In the genomic region with DNA sequence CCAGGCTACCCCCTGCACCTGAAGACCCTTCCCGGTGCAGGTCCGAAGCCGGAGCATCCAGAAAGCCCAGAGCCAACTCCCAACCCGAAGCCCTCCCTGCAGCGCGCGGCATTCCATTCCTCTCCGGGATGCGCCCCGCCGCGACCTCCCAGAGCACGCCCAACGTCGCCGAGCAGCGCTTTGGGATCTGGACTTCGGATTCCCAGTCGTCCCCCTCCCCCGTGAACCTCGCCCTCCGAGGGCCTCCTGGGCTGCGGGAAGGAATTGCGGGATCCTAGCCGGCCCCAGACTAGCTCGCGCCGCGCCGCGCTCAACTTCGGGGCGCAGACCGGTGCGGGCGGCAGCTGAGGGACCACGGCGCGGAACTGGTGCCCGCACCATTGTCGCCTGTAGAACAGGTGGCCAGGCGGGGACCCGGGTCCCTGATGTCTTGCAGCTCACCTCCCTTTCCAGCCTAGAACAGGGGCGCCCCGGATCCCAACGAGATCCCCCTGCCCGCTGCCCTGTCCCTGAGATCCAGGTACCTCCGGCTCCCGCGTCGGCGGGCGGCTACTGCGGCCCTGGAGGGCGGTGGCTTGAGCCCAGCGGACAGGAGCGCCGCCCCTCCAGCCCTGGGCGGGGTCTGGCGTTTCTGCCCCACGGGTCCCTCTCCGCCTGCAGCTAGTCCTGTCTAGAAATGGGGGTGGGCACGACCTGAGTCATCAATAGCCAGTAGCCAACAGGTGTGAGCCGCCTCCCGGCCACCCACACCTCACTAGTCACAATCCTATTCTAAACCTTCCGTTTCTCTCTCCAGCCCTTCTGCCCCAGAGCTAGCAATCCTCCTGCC, we compare ENCODE assay signal across 7 mouse cellular contexts. TPM values are rescaled to one million over a fixed set of nuclear protein-coding genes. Genes with fewer than 3 reads are reported as not detected.
DNase-seq lines count a peak whose midpoint lies in the region; ATAC-seq lines count a peak whose summit lies in the region.

A gene (minus strand): TSS at position 599 of the 829 bp plus-strand sequence.

- peaks cover 4% of the 10 kb centered on the region; the same call in 1 of the 2 replicates for H3K4me1 ChIP-seq in embryonic facial prominence, embryonic 14.5 days (ENCODE audit: control insufficient read depth, insufficient read depth, low read length)
- peaks cover 13% of the 10 kb centered on the region for H3K4me1 ChIP-seq in heart, embryonic 13.5 days
- H3K4me1 ChIP-seq in kidney, embryonic 16.5 days (ENCODE audit: insufficient read depth, low read length), result peaks cover 13% of the 10 kb centered on the region; the same call in 1 of the 2 replicates
- H3K4me1 ChIP-seq in stomach, embryonic 16.5 days (ENCODE audit: control insufficient read depth, insufficient read depth, low read length), result 0 out of 2 replicates have a peak, but pooled peaks cover 3% of the 10 kb centered on the region

- H3K27me3 ChIP-seq in embryonic facial prominence, embryonic 14.5 days (replicated peaks; ENCODE audit: control insufficient read depth, insufficient read depth, low read length), result peaks cover 37% of the 10 kb centered on the region
- peaks cover 65% of the 10 kb centered on the region for H3K27me3 ChIP-seq in heart, embryonic 13.5 days (replicated peaks)
- peaks cover 16% of the 10 kb centered on the region for H3K27me3 ChIP-seq in kidney, embryonic 16.5 days (ENCODE audit: insufficient read depth, low read length)
- no peaks in the 10 kb centered on the region for H3K27me3 ChIP-seq in stomach, embryonic 16.5 days (ENCODE audit: control insufficient read depth, insufficient read depth, low read length)

- H3K9me3 ChIP-seq in embryonic facial prominence, embryonic 14.5 days (ENCODE audit: control insufficient read depth, low read length), result no peaks in the 10 kb centered on the region
- H3K9me3 ChIP-seq in heart, embryonic 13.5 days, result peaks cover 4% of the 10 kb centered on the region; the same call in 1 of the 2 replicates
- no peaks in the 10 kb centered on the region for H3K9me3 ChIP-seq in kidney, embryonic 16.5 days (ENCODE audit: low read length)
- peaks cover 4% of the 10 kb centered on the region; the same call in 1 of the 2 replicates for H3K9me3 ChIP-seq in stomach, embryonic 16.5 days (replicated peaks; ENCODE audit: control insufficient read depth, low read length)

- H3K9ac ChIP-seq in embryonic facial prominence, embryonic 14.5 days (ENCODE audit: low read depth, low read length), result peak within 1 kb of the TSS; percentile 60
- H3K9ac ChIP-seq in heart, embryonic 13.5 days, result peak within 1 kb of the TSS; percentile 73
- H3K9ac ChIP-seq in kidney, embryonic 16.5 days (replicated peaks; ENCODE audit: low read length), result peak within 1 kb of the TSS; percentile 79
- peak within 1 kb of the TSS; percentile 78 for H3K9ac ChIP-seq in stomach, embryonic 16.5 days (ENCODE audit: low read length)

- no peak within 1 kb of the TSS for H3K27ac ChIP-seq in embryonic facial prominence, embryonic 14.5 days (replicated peaks; ENCODE audit: low read depth, low read length)
- no peak within 1 kb of the TSS for H3K27ac ChIP-seq in heart, embryonic 13.5 days (replicated peaks)
- peak within 1 kb of the TSS; percentile 65 for H3K27ac ChIP-seq in kidney, embryonic 16.5 days (ENCODE audit: low read length)
- 0 out of 2 replicates have a peak within 1 kb of the TSS, but pooled peaks have one; percentile 15 for H3K27ac ChIP-seq in stomach, embryonic 16.5 days (ENCODE audit: low read length)

- peak within 1 kb of the TSS; percentile 53 for H3K4me3 ChIP-seq in embryonic facial prominence, embryonic 14.5 days (ENCODE audit: low read depth, low read length)
- peak within 1 kb of the TSS; percentile 63 for H3K4me3 ChIP-seq in heart, embryonic 13.5 days
- peak within 1 kb of the TSS; percentile 69 for H3K4me3 ChIP-seq in kidney, embryonic 16.5 days (ENCODE audit: low read length)
- peak within 1 kb of the TSS; percentile 68 for H3K4me3 ChIP-seq in stomach, embryonic 16.5 days (replicated peaks; ENCODE audit: low read length)

- DNase-seq in adrenal gland, postnatal 10 days, result peak; percentile 69
- no peak for DNase-seq in embryonic facial prominence, embryonic 14.5 days (ENCODE audit: low spot score)
- DNase-seq in lung, postnatal 25 days (ENCODE audit: low spot score), result peak; percentile 48
- no peak for DNase-seq in spleen, postnatal 10 days (ENCODE audit: low spot score in 2 of 2)

- ATAC-seq in embryonic facial prominence, embryonic 14.5 days (ENCODE audit: low read depth), result no peak
- ATAC-seq in heart, embryonic 13.5 days (ENCODE audit: extremely low read depth, insufficient number of reproducible peaks, low FRiP score, low TSS enrichment), result no peak
- ATAC-seq in kidney, embryonic 16.5 days (ENCODE audit: low FRiP score, low TSS enrichment), result peak; percentile 66
- peak; percentile 61; the same call in 1 of the 2 replicates for ATAC-seq in stomach, embryonic 16.5 days (ENCODE audit: insufficient read depth, low FRiP score)

- H3K36me3 ChIP-seq in embryonic facial prominence, embryonic 14.5 days (ENCODE audit: control insufficient read depth, insufficient read depth, low read length), result no peaks in the 10 kb centered on the region
- no peaks in the 10 kb centered on the region for H3K36me3 ChIP-seq in heart, embryonic 13.5 days
- H3K36me3 ChIP-seq in kidney, embryonic 16.5 days (ENCODE audit: insufficient read depth, low read length), result no peaks in the 10 kb centered on the region
- H3K36me3 ChIP-seq in stomach, embryonic 16.5 days (ENCODE audit: control insufficient read depth, insufficient read depth, low read length), result no peaks in the 10 kb centered on the region

- H3K4me2 ChIP-seq in embryonic facial prominence, embryonic 14.5 days (ENCODE audit: low read depth, low read length), result peak within 1 kb of the TSS; percentile 95
- peak within 1 kb of the TSS; percentile 93 for H3K4me2 ChIP-seq in heart, embryonic 13.5 days
- H3K4me2 ChIP-seq in kidney, embryonic 16.5 days (replicated peaks; ENCODE audit: low read depth, low read length), result peak within 1 kb of the TSS; percentile 92
- H3K4me2 ChIP-seq in stomach, embryonic 16.5 days (ENCODE audit: low read depth, low read length), result peak within 1 kb of the TSS; percentile 84

- 2% methylated on average over 38 of the region's 66 CpGs for WGBS in embryonic facial prominence, embryonic 14.5 days
- WGBS in heart, embryonic 13.5 days, result 3% methylated on average over 66 of the region's 66 CpGs
- 2% methylated on average over 62 of the region's 66 CpGs for WGBS in kidney, embryonic 16.5 days
- WGBS in stomach, embryonic 16.5 days, result 1% methylated on average over 66 of the region's 66 CpGs

RNA-seq across cellular contexts. Expression of the gene that starts here (rescaled TPM):
- total RNA-seq in adrenal gland, postnatal 10 days (2021), result 10 to 100 TPM; 12.3 to 12.8 TPM
- polyA plus RNA-seq in embryonic facial prominence, embryonic 14.5 days (2014; fragmentation: Nextera tagmentation; extraction: Ambion mirVana), result 2.3 and 2.4 TPM in 2 replicates
- polyA plus RNA-seq in heart, embryonic 13.5 days (2015; fragmentation: Nextera tagmentation; extraction: Ambion mirVana), result 0.42 and 0.47 TPM in 2 replicates
- polyA plus RNA-seq in kidney, embryonic 16.5 days (2015; fragmentation: Nextera tagmentation; extraction: Ambion mirVana), result 22.9 and 26.8 TPM in 2 replicates
- polyA plus RNA-seq in stomach, embryonic 16.5 days (2015; fragmentation: Nextera tagmentation; extraction: Ambion mirVana), result 15.3 and 16.9 TPM in 2 replicates

Comparison
In these comparisons a context has a peak if more than half of its experiments do, and no peak if none do; other contexts are left out.
1. DNase-seq: peak in adrenal gland, postnatal 10 days (single experiment) and lung, postnatal 25 days (single experiment); none in embryonic facial prominence, embryonic 14.5 days (single experiment) and spleen, postnatal 10 days (0 of 2).
2. ATAC-seq: peak in kidney, embryonic 16.5 days (single experiment) and stomach, embryonic 16.5 days (single experiment); none in embryonic facial prominence, embryonic 14.5 days (single experiment) and heart, embryonic 13.5 days (single experiment).
3. H3K27ac ChIP-seq: peak in kidney, embryonic 16.5 days (single experiment) and stomach, embryonic 16.5 days (single experiment); none in embryonic facial prominence, embryonic 14.5 days (single experiment) and heart, embryonic 13.5 days (single experiment).
4. Peak in every context shown above with its lines, with median percentiles within 50 percentile points of each other: H3K4me2 ChIP-seq, H3K4me3 ChIP-seq and H3K9ac ChIP-seq.